18 mouse cellular contexts compared by ENCODE assay signal in the genomic region with DNA sequence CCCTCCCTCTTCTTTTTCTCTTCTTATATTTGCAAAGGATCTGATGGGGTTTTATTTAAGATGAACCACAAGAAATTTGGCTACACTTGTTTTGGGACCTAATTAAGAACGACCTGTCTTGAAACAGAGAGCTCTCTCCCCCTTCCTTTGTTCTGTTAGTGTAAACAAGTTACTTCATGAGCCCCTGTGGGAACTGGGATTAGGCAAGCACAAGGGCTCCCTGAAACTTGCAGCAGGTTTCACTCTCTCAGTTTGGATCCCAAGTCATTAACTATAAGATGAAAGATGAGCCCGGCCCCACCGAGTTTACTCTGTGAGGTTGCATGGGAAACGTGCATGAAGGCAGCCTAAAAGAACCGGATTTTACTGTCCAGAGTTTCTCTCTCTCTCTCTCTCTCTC.
DNase-seq lines count a peak whose midpoint lies in the region; ATAC-seq and TF ChIP-seq lines count a peak whose summit lies in the region.
"Had no signal": no experiment of that assay in that cellular context is flagged by ENCODE, and none has a peak within 500 bp of the region (broad histone marks: within the 10 kb centered on the region; RNA-seq: fewer than 3 reads in every experiment).

No protein-coding gene starts in this region.

- no peak overlapping the region for H3K9ac ChIP-seq in hindbrain, postnatal 0 days (replicated peaks; ENCODE audit: low read length)
- H3K9ac ChIP-seq in neural tube, embryonic 12.5 days, result no peak overlapping the region
- no peak overlapping the region for H3K9ac ChIP-seq in neural tube, embryonic 15.5 days (replicated peaks)
- no peak overlapping the region for H3K9ac ChIP-seq in forebrain, embryonic 14.5 days (ENCODE audit: low read length)
- no peak overlapping the region for H3K9ac ChIP-seq in intestine, embryonic 15.5 days
- no peak overlapping the region for H3K9ac ChIP-seq in heart, embryonic 11.5 days (ENCODE audit: low read depth, low read length)
- H3K9ac ChIP-seq: hindbrain, embryonic 15.5 days; limb, embryonic 12.5 days; liver, embryonic 14.5 days; stomach, embryonic 15.5 days had no signal

- no peak overlapping the region for H3K4me3 ChIP-seq in hindbrain, embryonic 10.5 days
- no peak overlapping the region for H3K4me3 ChIP-seq in hindbrain, postnatal 0 days (ENCODE audit: low read length)
- H3K4me3 ChIP-seq in neural tube, embryonic 12.5 days, result no peak overlapping the region
- H3K4me3 ChIP-seq in neural tube, embryonic 15.5 days (replicated peaks), result no peak overlapping the region
- H3K4me3 ChIP-seq in forebrain, embryonic 14.5 days (ENCODE audit: low read depth, low read length), result no peak overlapping the region
- no peak overlapping the region for H3K4me3 ChIP-seq in intestine, embryonic 15.5 days (replicated peaks)
- no peak overlapping the region for H3K4me3 ChIP-seq in heart, embryonic 11.5 days (ENCODE audit: low read depth, low read length)
- H3K4me3 ChIP-seq: hindbrain, embryonic 15.5 days; limb, embryonic 12.5 days; stomach, embryonic 15.5 days had no signal

- ATAC-seq in hindbrain, postnatal 0 days, result no peak
- 0 out of 2 replicates have a peak, but pooled peaks have one; percentile 11 for ATAC-seq in neural tube, embryonic 12.5 days (ENCODE audit: low FRiP score, low read depth)
- no peak for ATAC-seq in neural tube, embryonic 15.5 days (ENCODE audit: low FRiP score)
- ATAC-seq in forebrain, embryonic 14.5 days, result 0 out of 2 replicates have a peak, but pooled peaks have one; percentile 10
- ATAC-seq in intestine, embryonic 15.5 days, result no peak
- ATAC-seq in heart, embryonic 11.5 days (replicated peaks; ENCODE audit: insufficient number of reproducible peaks, low FRiP score, low TSS enrichment), result no peak

- no peaks in the 10 kb centered on the region for H3K9me3 ChIP-seq in hindbrain, embryonic 10.5 days
- H3K9me3 ChIP-seq in hindbrain, postnatal 0 days (ENCODE audit: low read length), result no peaks in the 10 kb centered on the region
- no peaks in the 10 kb centered on the region for H3K9me3 ChIP-seq in neural tube, embryonic 12.5 days
- no peaks in the 10 kb centered on the region for H3K9me3 ChIP-seq in neural tube, embryonic 15.5 days (replicated peaks)
- no peaks in the 10 kb centered on the region for H3K9me3 ChIP-seq in forebrain, embryonic 14.5 days (replicated peaks; ENCODE audit: control insufficient read depth, low read length)
- H3K9me3 ChIP-seq in intestine, embryonic 15.5 days, result no peaks in the 10 kb centered on the region
- no peaks in the 10 kb centered on the region for H3K9me3 ChIP-seq in heart, embryonic 11.5 days (replicated peaks; ENCODE audit: control insufficient read depth, low read length)
- H3K9me3 ChIP-seq: hindbrain, embryonic 15.5 days; limb, embryonic 12.5 days; stomach, embryonic 15.5 days had no signal

- peak overlapping the region; percentile 78 for H3K27ac ChIP-seq in hindbrain, embryonic 10.5 days
- H3K27ac ChIP-seq in hindbrain, postnatal 0 days, result no peak overlapping the region
- no peak overlapping the region for H3K27ac ChIP-seq in neural tube, embryonic 12.5 days
- no peak overlapping the region for H3K27ac ChIP-seq in neural tube, embryonic 15.5 days (replicated peaks)
- H3K27ac ChIP-seq in forebrain, embryonic 14.5 days (ENCODE audit: low read depth, low read length), result no peak overlapping the region
- no peak overlapping the region for H3K27ac ChIP-seq in intestine, embryonic 15.5 days
- no peak overlapping the region for H3K27ac ChIP-seq in heart, embryonic 11.5 days (ENCODE audit: low read depth, low read length)
- H3K27ac ChIP-seq: hindbrain, embryonic 15.5 days; limb, embryonic 12.5 days; liver, embryonic 14.5 days; stomach, embryonic 15.5 days had no signal

- WGBS in hindbrain, embryonic 10.5 days, result 15% methylated on average over 5 of the region's 5 CpGs
- 14% methylated on average over 5 of the region's 5 CpGs for WGBS in hindbrain, postnatal 0 days
- WGBS in neural tube, embryonic 12.5 days, result 11% methylated on average over 5 of the region's 5 CpGs
- 28% methylated on average over 5 of the region's 5 CpGs for WGBS in neural tube, embryonic 15.5 days
- WGBS in forebrain, embryonic 14.5 days, result 6% methylated on average over 5 of the region's 5 CpGs
- 20% methylated on average over 5 of the region's 5 CpGs for WGBS in intestine, embryonic 15.5 days
- 19% methylated on average over 5 of the region's 5 CpGs for WGBS in heart, embryonic 11.5 days (ENCODE audit: insufficient replicate concordance)

- no peak for TF ChIP-seq CTCF in hindbrain, postnatal 0 days (IDR thresholded peaks at IDR 0.05; ENCODE audit: low read depth)

- H3K4me1 ChIP-seq in hindbrain, embryonic 10.5 days (replicated peaks), result peaks cover 50% of the 10 kb centered on the region
- peaks cover 10% of the 10 kb centered on the region; the same call in 1 of the 2 replicates for H3K4me1 ChIP-seq in hindbrain, postnatal 0 days (ENCODE audit: insufficient read depth, low read length)
- peaks cover 15% of the 10 kb centered on the region for H3K4me1 ChIP-seq in neural tube, embryonic 12.5 days
- H3K4me1 ChIP-seq in neural tube, embryonic 15.5 days, result peaks cover 15% of the 10 kb centered on the region
- H3K4me1 ChIP-seq in forebrain, embryonic 14.5 days (ENCODE audit: control insufficient read depth, insufficient read depth, low read length), result peaks cover 12% of the 10 kb centered on the region
- H3K4me1 ChIP-seq in intestine, embryonic 15.5 days (replicated peaks), result peaks cover 9% of the 10 kb centered on the region; the same call in 1 of the 2 replicates
- no peaks in the 10 kb centered on the region; the same call in 1 of the 2 replicates for H3K4me1 ChIP-seq in heart, embryonic 11.5 days (ENCODE audit: control insufficient read depth, insufficient read depth, low read length)

- no peaks in the 10 kb centered on the region for H3K27me3 ChIP-seq in hindbrain, embryonic 10.5 days (ENCODE audit: insufficient read depth, poor library complexity, severe bottlenecking)
- no peaks in the 10 kb centered on the region for H3K27me3 ChIP-seq in hindbrain, postnatal 0 days (ENCODE audit: insufficient read depth, low read length)
- H3K27me3 ChIP-seq in neural tube, embryonic 12.5 days (replicated peaks), result no peaks in the 10 kb centered on the region
- no peaks in the 10 kb centered on the region for H3K27me3 ChIP-seq in neural tube, embryonic 15.5 days (replicated peaks)
- no peaks in the 10 kb centered on the region for H3K27me3 ChIP-seq in forebrain, embryonic 14.5 days (replicated peaks; ENCODE audit: control insufficient read depth, insufficient read depth, low read length)
- H3K27me3 ChIP-seq in intestine, embryonic 15.5 days (replicated peaks), result no peaks in the 10 kb centered on the region
- H3K27me3 ChIP-seq in heart, embryonic 11.5 days (ENCODE audit: control insufficient read depth, insufficient read depth, low read length), result no peaks in the 10 kb centered on the region
- H3K27me3 ChIP-seq: hindbrain, embryonic 15.5 days; limb, embryonic 12.5 days; stomach, embryonic 15.5 days had no signal

- no peak overlapping the region for H3K4me2 ChIP-seq in hindbrain, postnatal 0 days (ENCODE audit: low read depth, low read length)
- no peak overlapping the region for H3K4me2 ChIP-seq in neural tube, embryonic 12.5 days (replicated peaks)
- no peak overlapping the region for H3K4me2 ChIP-seq in neural tube, embryonic 15.5 days
- no peak overlapping the region for H3K4me2 ChIP-seq in forebrain, embryonic 14.5 days (ENCODE audit: low read length)
- H3K4me2 ChIP-seq in intestine, embryonic 15.5 days (replicated peaks), result no peak overlapping the region
- H3K4me2 ChIP-seq in heart, embryonic 11.5 days, result no peak overlapping the region
- H3K4me2 ChIP-seq: hindbrain, embryonic 15.5 days; limb, embryonic 12.5 days; stomach, embryonic 15.5 days had no signal

- no peaks in the 10 kb centered on the region for H3K36me3 ChIP-seq in hindbrain, embryonic 10.5 days
- H3K36me3 ChIP-seq in hindbrain, postnatal 0 days (ENCODE audit: insufficient read depth, low read length), result no peaks in the 10 kb centered on the region
- no peaks in the 10 kb centered on the region for H3K36me3 ChIP-seq in neural tube, embryonic 12.5 days
- H3K36me3 ChIP-seq in neural tube, embryonic 15.5 days, result no peaks in the 10 kb centered on the region
- no peaks in the 10 kb centered on the region for H3K36me3 ChIP-seq in forebrain, embryonic 14.5 days (ENCODE audit: control insufficient read depth, insufficient read depth, low read length)
- H3K36me3 ChIP-seq in intestine, embryonic 15.5 days, result no peaks in the 10 kb centered on the region
- H3K36me3 ChIP-seq in heart, embryonic 11.5 days (ENCODE audit: control insufficient read depth, insufficient read depth, low read length), result no peaks in the 10 kb centered on the region
- H3K36me3 ChIP-seq: hindbrain, embryonic 15.5 days; limb, embryonic 12.5 days; stomach, embryonic 15.5 days had no signal

- no peak for DNase-seq in hindbrain, embryonic 10.5 days (ENCODE audit: low spot score)
- no peak for DNase-seq in hindbrain, postnatal 0 days (ENCODE audit: low spot score)
- DNase-seq in forebrain, embryonic 14.5 days (ENCODE audit: low spot score), result peak; percentile 20
- DNase-seq: adrenal gland, postnatal 36 days; cerebellum, adult 9-10 months; kidney, adult 18-20 months; kidney, postnatal 25 days; layer of hippocampus, adult 9-11 months; lung, postnatal 14 days; thymus, adult 2 months had no signal

Comparison
In these comparisons a context has a peak if more than half of its experiments do, and no peak if none do; other contexts are left out.
1. ATAC-seq: peak in neural tube, embryonic 12.5 days (single experiment) and forebrain, embryonic 14.5 days (single experiment); none in hindbrain, postnatal 0 days (single experiment), neural tube, embryonic 15.5 days (single experiment), intestine, embryonic 15.5 days (single experiment) and heart, embryonic 11.5 days (single experiment).